Mouse (Mus musculus) hematopoietic multipotent progenitor cell, adult 10-12 weeks (in vitro differentiated cells): ENCODE data around the gene Ticam1. TPM values are rescaled to one million over a fixed set of nuclear protein-coding genes. Genes with fewer than 3 reads are reported as not detected.

Experiments
- polyA plus RNA-seq: library from polyadenylated mRNA; stranded (reverse); fragments of >175 nt; gene quantifications from 2 replicates; pipeline ENCODE4 v1.2.3, GENCODE M21; 2012; ENCODE audit warnings: low replicate concordance

Ticam1 gene
- 21.1 and 36.0 TPM in 2 replicates for polyA plus RNA-seq

DNA sequence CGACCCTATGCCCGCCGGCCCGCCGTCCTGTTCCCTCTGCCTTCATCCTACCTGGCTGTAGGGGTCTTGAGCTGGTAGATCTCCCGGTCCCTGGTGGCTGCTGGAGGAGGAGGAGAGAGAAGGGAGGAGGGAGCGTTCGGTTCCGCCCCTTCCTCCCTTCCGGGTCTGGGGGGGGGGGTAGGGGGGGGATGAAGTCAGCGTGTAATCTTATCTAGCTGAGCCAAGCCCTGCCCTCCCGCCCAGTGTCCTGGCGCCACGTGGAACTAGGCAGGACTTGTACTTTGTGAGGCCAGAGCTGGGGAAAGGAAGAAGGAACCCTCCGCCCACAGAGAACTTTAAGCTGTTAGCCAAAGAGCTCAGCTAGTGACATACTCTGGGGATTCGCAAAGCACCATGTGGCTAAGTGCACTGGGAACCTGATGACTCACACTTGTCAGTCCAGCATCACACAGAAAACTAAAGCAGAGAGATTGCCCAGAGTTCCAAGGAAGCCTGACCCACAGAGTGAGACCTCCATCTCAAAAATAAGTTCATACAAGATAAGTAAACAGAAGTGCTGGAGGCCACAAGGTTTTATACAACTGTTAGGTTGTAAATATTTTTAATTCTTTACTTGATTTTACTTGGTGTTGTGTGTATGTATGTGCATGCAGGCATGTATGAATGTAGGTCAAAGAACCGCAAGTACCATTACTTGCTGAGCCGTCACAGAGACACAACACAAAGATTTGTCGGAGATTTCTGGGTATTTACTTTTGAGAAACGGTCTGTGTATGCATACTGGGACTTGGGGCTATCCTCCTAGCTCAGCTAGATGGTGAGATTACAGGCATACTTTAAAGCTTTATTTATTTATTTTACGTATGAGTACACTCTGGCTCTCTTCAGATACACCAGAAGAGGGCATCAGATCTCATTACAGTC lies at the start of gene Ticam1:
Gene Ticam1, minus strand, starts transcription at position 144 of the 924 bp plus-strand sequence.

DNA sequence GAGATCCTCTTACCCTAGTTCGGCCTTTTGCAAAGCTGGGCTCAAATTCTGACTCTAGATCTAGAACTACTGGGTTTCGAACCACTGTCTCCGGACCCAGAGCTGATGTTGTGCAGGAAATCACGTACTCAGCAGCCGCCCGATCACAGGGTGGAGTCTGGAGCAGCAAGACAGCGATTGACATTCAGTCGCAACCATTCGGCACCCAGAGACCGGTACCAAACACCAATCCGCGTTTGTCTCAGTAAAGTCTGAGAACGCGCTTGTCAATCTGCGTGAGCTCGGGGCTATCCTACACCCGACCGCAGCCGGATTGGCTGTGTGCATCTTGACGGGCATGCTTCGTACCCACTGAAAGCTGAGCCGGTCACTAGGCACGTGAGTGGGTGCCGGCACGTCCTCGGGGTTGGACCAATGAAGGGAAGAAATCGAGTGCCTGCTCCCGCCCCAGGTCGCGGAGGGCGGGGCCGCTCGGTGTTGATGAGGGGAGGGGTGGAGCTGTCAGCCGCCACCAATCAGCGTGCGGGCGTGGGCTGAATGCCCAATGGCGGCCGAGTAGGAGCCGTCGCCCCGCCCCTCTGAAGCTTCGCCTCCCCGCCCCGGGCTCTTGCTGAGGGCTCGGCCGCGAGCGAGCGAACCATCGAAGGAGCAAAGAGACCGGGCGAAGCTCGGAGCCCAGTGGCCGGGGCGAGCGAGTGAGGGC lies 49.0 kb upstream of the Ticam1 start, which contains the start of gene Kdm4b:
Gene Kdm4b, plus strand, starts transcription at position 613 of the 703 bp plus-strand sequence.

GRCm38 (mm10) chr17:56303160-56303846 lies 26.7 kb upstream of the Ticam1 start, which contains the start of gene Uhrf1:
Uhrf1 (plus strand) TSS chr17:56303321.

DNA sequence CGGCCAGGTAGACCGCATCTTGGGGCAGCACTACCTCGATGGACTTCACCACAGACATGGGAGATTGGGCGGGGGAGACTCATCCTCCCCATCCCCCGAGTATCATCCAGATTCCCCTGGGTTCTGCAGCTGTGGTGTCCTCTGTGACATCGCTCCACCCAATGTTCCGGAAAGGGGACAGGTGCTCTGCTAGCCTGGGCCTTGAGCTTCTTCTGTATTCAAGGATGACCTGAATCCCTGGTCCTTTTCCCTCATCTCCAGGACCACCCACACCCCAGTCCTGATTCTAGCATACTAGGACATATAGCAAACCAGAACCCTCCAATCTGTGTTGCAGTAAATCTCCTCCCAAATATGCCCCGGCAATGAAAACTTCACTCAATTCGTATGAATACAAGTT lies 23.6 kb upstream of the Ticam1 start, which contains the start of gene Arrdc5:
Gene Arrdc5, minus strand, starts transcription at position 101 of the 400 bp plus-strand sequence.

GRCm38 (mm10) chr17:56292531-56293222 lies 16.1 kb upstream of the Ticam1 start, which contains the start of gene Plin3:
Plin3 (minus strand) TSS chr17:56292873.

GRCm38 (mm10) chr17:56256239-56256881 lies 20.2 kb downstream of the Ticam1 start, which contains the start of gene Fem1a:
Fem1a (plus strand) TSS chr17:56256810.

Other genes with a start within 250 kb of the Ticam1 start
- 89.2 and 144 TPM in 2 replicates for gene Sh3gl1, start 240.2 kb downstream of the Ticam1 start, polyA plus RNA-seq
- gene Chaf1a, start 236.3 kb downstream of the Ticam1 start, polyA plus RNA-seq: 6.0 and 15.6 TPM in 2 replicates
- 73.8 and 75.4 TPM in 2 replicates for gene Ubxn6, start 201.8 kb downstream of the Ticam1 start, polyA plus RNA-seq
- gene Hdgfl2, start 197.2 kb downstream of the Ticam1 start, polyA plus RNA-seq: 101 and 241 TPM in 2 replicates
- gene Plin4, start 167.0 kb downstream of the Ticam1 start, polyA plus RNA-seq: not detected in 2 replicates
- 0.72 TPM in 1 of 2 replicates, not detected in the other for gene Plin5, start 159.2 kb downstream of the Ticam1 start, polyA plus RNA-seq
- 23.7 and 144 TPM in 2 replicates for gene Lrg1, start 154.8 kb downstream of the Ticam1 start, polyA plus RNA-seq
- gene Sema6b, start 136.4 kb downstream of the Ticam1 start, polyA plus RNA-seq: 4.6 and 13.7 TPM in 2 replicates
- gene Tnfaip8l1, start 114.3 kb downstream of the Ticam1 start, polyA plus RNA-seq: 3.4 and 4.4 TPM in 2 replicates
- gene Mydgf, start 92.9 kb downstream of the Ticam1 start, polyA plus RNA-seq: 15.4 and 25.6 TPM in 2 replicates
- gene Dpp9, start 57.9 kb downstream of the Ticam1 start, polyA plus RNA-seq: 60.0 and 65.5 TPM in 2 replicates
- gene Fem1a, start 20.0 kb downstream of the Ticam1 start, polyA plus RNA-seq: 24.9 and 29.9 TPM in 2 replicates
- gene Plin3, start 16.1 kb upstream of the Ticam1 start, polyA plus RNA-seq: 13.8 and 19.1 TPM in 2 replicates
- gene Arrdc5, start 23.5 kb upstream of the Ticam1 start, polyA plus RNA-seq: not detected in 2 replicates
- 11.8 and 22.9 TPM in 2 replicates for gene Uhrf1, start 26.5 kb upstream of the Ticam1 start, polyA plus RNA-seq
- 44.0 and 67.2 TPM in 2 replicates for gene Kdm4b, start 49.3 kb upstream of the Ticam1 start, polyA plus RNA-seq
- 34.2 and 182 TPM in 2 replicates for gene Ptprs, start 199.7 kb upstream of the Ticam1 start, polyA plus RNA-seq
- gene Znrf4, start 235.6 kb upstream of the Ticam1 start, polyA plus RNA-seq: not detected in 2 replicates